Mouse (Mus musculus): ENCODE results near the gene Lgr6. TPM values are rescaled to one million over a fixed set of nuclear protein-coding genes. Genes with fewer than 3 reads are reported as not detected.

Gene Lgr6
- polyA plus RNA-seq, 1 experiment: 0.21 TPM

- Histone ChIP-seq H3K27me3 (ENCODE audit: control insufficient read depth, insufficient read depth, low read length) (no peaks in the 10 kb centered on the region), H3K36me3 (ENCODE audit: control insufficient read depth, insufficient read depth, low read length) (no peaks in the 10 kb centered on the region), H3K4me3 (ENCODE audit: extremely low read depth, insufficient read depth, insufficient read length) (no peak overlapping the region), H3K27ac (ENCODE audit: insufficient read depth, low read length) (no peak overlapping the region), H3K4me1 (ENCODE audit: control insufficient read depth, insufficient read depth, insufficient read length) (peaks cover 14% of the 10 kb centered on the region)
- TF ChIP-seq POLR2A (IDR thresholded peaks at IDR 0.05; ENCODE audit: low read depth, low read length): no peak
- TF ChIP-seq CTCF (IDR thresholded peaks at IDR 0.05; ENCODE audit: extremely low read depth, insufficient read depth, insufficient read length, insufficient replicate concordance): no peak
- DNase-seq (ENCODE audit: low read depth in 1 of 2, low spot score in 2 of 2): no peak
- WGBS: 92% methylated on average over 7 of the region's 7 CpGs
These were observed 6.6 kb downstream of the Lgr6 start for GRCm38 (mm10) chr1:135098441-135098840.

GRCm38 (mm10) chr1:135097441-135097840 lies 7.6 kb downstream of the Lgr6 start:
- H3K27me3 ChIP-seq (ENCODE audit: control insufficient read depth, insufficient read depth, low read length): no peaks in the 10 kb centered on the region
- TF ChIP-seq POLR2A (IDR thresholded peaks at IDR 0.05; ENCODE audit: low read depth, low read length) (no peak), CTCF (IDR thresholded peaks at IDR 0.05; ENCODE audit: extremely low read depth, insufficient read depth, insufficient read length, insufficient replicate concordance) (no peak)
- no peak overlapping the region for H3K27ac ChIP-seq (ENCODE audit: insufficient read depth, low read length)
- peaks cover 14% of the 10 kb centered on the region for H3K4me1 ChIP-seq (ENCODE audit: control insufficient read depth, insufficient read depth, insufficient read length)
- H3K4me3 ChIP-seq (ENCODE audit: extremely low read depth, insufficient read depth, insufficient read length): no peak overlapping the region
- no peak for DNase-seq (ENCODE audit: low read depth in 1 of 2, low spot score in 2 of 2)
- WGBS: 96% methylated on average over 6 of the region's 6 CpGs
- H3K36me3 ChIP-seq (ENCODE audit: control insufficient read depth, insufficient read depth, low read length): no peaks in the 10 kb centered on the region

GRCm38 (mm10) chr1:135096312-135096711 lies 8.8 kb downstream of the Lgr6 start:
- TF ChIP-seq POLR2A (IDR thresholded peaks at IDR 0.05; ENCODE audit: low read depth, low read length) (no peak), CTCF (IDR thresholded peaks at IDR 0.05; ENCODE audit: extremely low read depth, insufficient read depth, insufficient read length, insufficient replicate concordance) (no peak)
- DNase-seq (ENCODE audit: low read depth in 1 of 2, low spot score in 2 of 2): no peak
- Histone ChIP-seq H3K36me3 (ENCODE audit: control insufficient read depth, insufficient read depth, low read length) (no peaks in the 10 kb centered on the region), H3K4me3 (ENCODE audit: extremely low read depth, insufficient read depth, insufficient read length) (no peak overlapping the region), H3K4me1 (ENCODE audit: control insufficient read depth, insufficient read depth, insufficient read length) (peaks cover 14% of the 10 kb centered on the region), H3K27ac (ENCODE audit: insufficient read depth, low read length) (no peak overlapping the region), H3K27me3 (ENCODE audit: control insufficient read depth, insufficient read depth, low read length) (no peaks in the 10 kb centered on the region)
- 89% methylated on average over 11 of the region's 11 CpGs for WGBS

GRCm38 (mm10) chr1:135095189-135095588 lies 9.9 kb downstream of the Lgr6 start:
- Histone ChIP-seq H3K36me3 (ENCODE audit: control insufficient read depth, insufficient read depth, low read length) (no peaks in the 10 kb centered on the region), H3K27me3 (ENCODE audit: control insufficient read depth, insufficient read depth, low read length) (no peaks in the 10 kb centered on the region), H3K27ac (ENCODE audit: insufficient read depth, low read length) (no peak overlapping the region), H3K4me3 (ENCODE audit: extremely low read depth, insufficient read depth, insufficient read length) (no peak overlapping the region), H3K4me1 (ENCODE audit: control insufficient read depth, insufficient read depth, insufficient read length) (peaks cover 21% of the 10 kb centered on the region)
- TF ChIP-seq POLR2A (IDR thresholded peaks at IDR 0.05; ENCODE audit: low read depth, low read length) (no peak), CTCF (IDR thresholded peaks at IDR 0.05; ENCODE audit: extremely low read depth, insufficient read depth, insufficient read length, insufficient replicate concordance) (no peak)
- 7% methylated on average over 7 of the region's 7 CpGs for WGBS
- DNase-seq (ENCODE audit: low read depth in 1 of 2, low spot score in 2 of 2): peak; percentile 42 to 68

GRCm38 (mm10) chr1:135094723-135095122 lies 10.4 kb downstream of the Lgr6 start:
- 24% methylated on average over 7 of the region's 7 CpGs for WGBS
- TF ChIP-seq POLR2A (IDR thresholded peaks at IDR 0.05; ENCODE audit: low read depth, low read length) (no peak), CTCF (IDR thresholded peaks at IDR 0.05; ENCODE audit: extremely low read depth, insufficient read depth, insufficient read length, insufficient replicate concordance) (no peak)
- DNase-seq (ENCODE audit: low read depth in 1 of 2, low spot score in 2 of 2): peak in 1 of 2 experiments; percentile 55
- Histone ChIP-seq H3K27ac (ENCODE audit: insufficient read depth, low read length) (no peak overlapping the region), H3K27me3 (ENCODE audit: control insufficient read depth, insufficient read depth, low read length) (no peaks in the 10 kb centered on the region), H3K4me3 (ENCODE audit: extremely low read depth, insufficient read depth, insufficient read length) (no peak overlapping the region), H3K4me1 (ENCODE audit: control insufficient read depth, insufficient read depth, insufficient read length) (peaks cover 26% of the 10 kb centered on the region), H3K36me3 (ENCODE audit: control insufficient read depth, insufficient read depth, low read length) (no peaks in the 10 kb centered on the region)

GRCm38 (mm10) chr1:135090914-135091313 lies 14.2 kb downstream of the Lgr6 start:
- no peak overlapping the region for H3K27ac ChIP-seq (ENCODE audit: insufficient read depth, low read length)
- no peaks in the 10 kb centered on the region for H3K36me3 ChIP-seq (ENCODE audit: control insufficient read depth, insufficient read depth, low read length)
- DNase-seq (ENCODE audit: low read depth in 1 of 2, low spot score in 2 of 2): no peak
- TF ChIP-seq POLR2A (IDR thresholded peaks at IDR 0.05; ENCODE audit: low read depth, low read length) (no peak), CTCF (IDR thresholded peaks at IDR 0.05; ENCODE audit: extremely low read depth, insufficient read depth, insufficient read length, insufficient replicate concordance) (no peak)
- H3K4me3 ChIP-seq (ENCODE audit: extremely low read depth, insufficient read depth, insufficient read length): no peak overlapping the region
- peaks cover 26% of the 10 kb centered on the region for H3K4me1 ChIP-seq (ENCODE audit: control insufficient read depth, insufficient read depth, insufficient read length)
- H3K27me3 ChIP-seq (ENCODE audit: control insufficient read depth, insufficient read depth, low read length): no peaks in the 10 kb centered on the region; the same call in 1 of the 2 replicates
- WGBS: 14% methylated on average over 3 of the region's 3 CpGs

GRCm38 (mm10) chr1:135089626-135090025 lies 15.4 kb downstream of the Lgr6 start:
- no peak for TF ChIP-seq POLR2A (IDR thresholded peaks at IDR 0.05; ENCODE audit: low read depth, low read length)
- no peak for TF ChIP-seq CTCF (IDR thresholded peaks at IDR 0.05; ENCODE audit: extremely low read depth, insufficient read depth, insufficient read length, insufficient replicate concordance)
- Histone ChIP-seq H3K27me3 (ENCODE audit: control insufficient read depth, insufficient read depth, low read length) (peaks cover 3% of the 10 kb centered on the region), H3K27ac (ENCODE audit: insufficient read depth, low read length) (no peak overlapping the region), H3K4me1 (ENCODE audit: control insufficient read depth, insufficient read depth, insufficient read length) (peaks cover 16% of the 10 kb centered on the region), H3K4me3 (ENCODE audit: extremely low read depth, insufficient read depth, insufficient read length) (no peak overlapping the region), H3K36me3 (ENCODE audit: control insufficient read depth, insufficient read depth, low read length) (no peaks in the 10 kb centered on the region)
- WGBS: 94% methylated on average over 10 of the region's 10 CpGs
- DNase-seq (ENCODE audit: low read depth in 1 of 2, low spot score in 2 of 2): no peak
